9 mouse cellular contexts compared by ENCODE assay signal in the genomic region with DNA sequence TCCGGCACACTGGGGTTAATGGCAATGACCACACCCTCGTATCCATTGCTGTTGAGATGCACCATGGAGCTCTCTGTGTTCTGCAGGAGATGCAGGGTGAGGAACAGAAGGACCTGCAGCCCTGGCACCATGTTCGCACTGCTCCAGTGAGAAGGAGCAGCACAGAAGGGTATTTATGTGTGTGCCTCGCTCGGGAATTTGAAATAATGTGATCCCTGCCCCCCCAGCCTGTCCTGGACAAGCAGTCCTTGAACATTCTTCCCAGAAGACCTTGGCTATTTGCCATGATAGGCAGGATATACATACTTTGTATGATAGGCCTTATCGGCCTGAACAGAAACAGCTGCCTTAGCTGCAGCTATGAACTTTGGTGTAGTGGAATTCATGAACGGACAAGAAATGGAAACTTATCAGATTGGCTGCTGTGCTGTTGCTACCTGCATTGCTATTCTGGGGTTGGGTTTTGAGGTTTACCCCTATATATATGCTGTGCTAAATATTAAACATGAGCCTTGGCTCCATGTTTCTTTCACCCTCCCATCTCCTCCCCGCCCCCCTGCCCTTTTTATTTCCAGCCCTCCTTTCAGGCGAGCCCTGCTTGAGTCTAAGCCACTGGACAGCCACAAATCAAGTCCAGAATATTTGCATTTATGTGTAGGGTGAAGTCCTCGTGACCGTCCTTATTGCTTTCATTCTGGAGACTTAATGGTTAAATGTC. TPM values are rescaled to one million over a fixed set of nuclear protein-coding genes. Genes with fewer than 3 reads are reported as not detected.
DNase-seq lines count a peak whose midpoint lies in the region; ATAC-seq and TF ChIP-seq lines count a peak whose summit lies in the region.
"Had no signal": no experiment of that assay in that cellular context is flagged by ENCODE, and none has a peak within 500 bp of the region (broad histone marks: within the 10 kb centered on the region; RNA-seq: fewer than 3 reads in every experiment).

A gene (minus strand): TSS at position 386 of the 718 bp plus-strand sequence.

- 0 out of 2 replicates have a peak within 1 kb of the TSS, but pooled peaks have one; percentile 35 for H3K27ac ChIP-seq in liver, adult 2 months (replicated peaks; ENCODE audit: insufficient read depth, low read depth, low read length)
- H3K27ac ChIP-seq in embryonic fibroblast, embryonic 13.5 days (ENCODE audit: insufficient read depth, low read length): peak within 1 kb of the TSS; percentile 47
- no peak within 1 kb of the TSS for H3K27ac ChIP-seq in forebrain, embryonic 14.5 days (ENCODE audit: low read depth, low read length)

- no peak within 1 kb of the TSS for H3K4me2 ChIP-seq in forebrain, embryonic 14.5 days (ENCODE audit: low read length)

- H3K9ac ChIP-seq in liver, adult 2 months (ENCODE audit: low read depth, low read length): no peak within 1 kb of the TSS
- no peak within 1 kb of the TSS for H3K9ac ChIP-seq in forebrain, embryonic 14.5 days (ENCODE audit: low read length)

- H3K9me3 ChIP-seq in forebrain, embryonic 14.5 days (replicated peaks; ENCODE audit: control insufficient read depth, low read length): no peaks in the 10 kb centered on the region

- no peaks in the 10 kb centered on the region for H3K36me3 ChIP-seq in liver, adult 2 months (ENCODE audit: control insufficient read depth, insufficient read depth, low read length)
- no peaks in the 10 kb centered on the region for H3K36me3 ChIP-seq in forebrain, embryonic 14.5 days (ENCODE audit: control insufficient read depth, insufficient read depth, low read length)

- DNase-seq in liver, adult 2 months (ENCODE audit: extremely low read depth, low read depth, low spot score): peak; percentile 21
- no peak for DNase-seq in liver
- DNase-seq in kidney, postnatal 4 days: peak; percentile 40 to 60
- DNase-seq in spleen, postnatal 36 days (ENCODE audit: low spot score in 2 of 2): peak; percentile 32 to 56
- no peak for DNase-seq in right cerebral cortex, postnatal 10 days (ENCODE audit: low spot score in 2 of 2)
- DNase-seq in forebrain, embryonic 14.5 days (ENCODE audit: low spot score): no peak
- DNase-seq in left cerebral cortex, adult 11 months (ENCODE audit: low spot score): no peak
- DNase-seq: right cerebral cortex, adult 18-20 months had no signal

- 72% methylated on average over 11 of the region's 11 CpGs for WGBS in liver, adult 2 months
- 88% methylated on average over 9 of the region's 11 CpGs for WGBS in forebrain, embryonic 14.5 days

- no peaks in the 10 kb centered on the region for H3K79me2 ChIP-seq in liver, adult 2 months (ENCODE audit: control insufficient read depth, insufficient read depth, low read length)

- no peak for TF ChIP-seq CTCF in liver, adult 2 months (IDR thresholded peaks at IDR 0.05; ENCODE audit: low read depth, low read length)
- TF ChIP-seq CTCF in embryonic fibroblast, embryonic 13.5 days (IDR thresholded peaks at IDR 0.05; ENCODE audit: borderline replicate concordance, insufficient read depth, low read length): no peak

- H3K4me1 ChIP-seq in liver, adult 2 months (ENCODE audit: control insufficient read depth, insufficient read depth, low read length): no peaks in the 10 kb centered on the region
- peaks cover 3% of the 10 kb centered on the region; the same call in 1 of the 2 replicates for H3K4me1 ChIP-seq in embryonic fibroblast, embryonic 13.5 days (ENCODE audit: control insufficient read depth, insufficient read depth, low read length)
- no peaks in the 10 kb centered on the region for H3K4me1 ChIP-seq in forebrain, embryonic 14.5 days (ENCODE audit: control insufficient read depth, insufficient read depth, low read length)

- peak within 1 kb of the TSS; percentile 2; the same call in 1 of the 2 replicates for H3K4me3 ChIP-seq in liver, adult 2 months (ENCODE audit: insufficient read depth, low read depth, low read length)
- peak within 1 kb of the TSS; percentile 18; the same call in 1 of the 2 replicates for H3K4me3 ChIP-seq in embryonic fibroblast, embryonic 13.5 days (ENCODE audit: insufficient read depth, low read length)
- H3K4me3 ChIP-seq in forebrain, embryonic 14.5 days (ENCODE audit: low read depth, low read length): no peak within 1 kb of the TSS

- TF ChIP-seq POLR2A in liver, adult 2 months (IDR thresholded peaks at IDR 0.05; ENCODE audit: extremely low read depth, insufficient read depth, low read length): no peak
- 0 out of 2 replicates have a peak, but pooled peaks have one; percentile 15 for TF ChIP-seq POLR2A in embryonic fibroblast, embryonic 13.5 days (IDR thresholded peaks at IDR 0.05; ENCODE audit: low read depth, low read length)

- ATAC-seq in forebrain, embryonic 14.5 days: no peak

- H3K27me3 ChIP-seq in liver, adult 2 months (ENCODE audit: control insufficient read depth, insufficient read depth, low read length): no peaks in the 10 kb centered on the region
- no peaks in the 10 kb centered on the region for H3K27me3 ChIP-seq in forebrain, embryonic 14.5 days (replicated peaks; ENCODE audit: control insufficient read depth, insufficient read depth, low read length)

RNA-seq across cellular contexts. Expression of the gene that starts here (rescaled TPM):
- 5.0 and 6.2 TPM in 2 replicates for total RNA-seq in liver, adult 2 months (2014; rRNA removed)
- polyA plus RNA-seq in liver, adult 2 months (2012; rRNA removed): 1.8 and 2.6 TPM in 2 replicates
- 17.2 and 26.1 TPM in 2 replicates for polyA plus RNA-seq in embryonic fibroblast, embryonic 13.5 days (2011; ENCODE audit: insufficient read length, low read depth, missing spikeins)
- 0.38 and 0.47 TPM in 2 replicates for polyA plus RNA-seq in forebrain, embryonic 14.5 days (2014; fragmentation: Nextera tagmentation; extraction: Ambion mirVana)

Comparison
In these comparisons a context has a peak if more than half of its experiments do, and no peak if none do; other contexts are left out.
1. DNase-seq: peak in liver, adult 2 months (single experiment), kidney, postnatal 4 days (2 of 2) and spleen, postnatal 36 days (2 of 2); none in liver (single experiment), right cerebral cortex, postnatal 10 days (0 of 2), forebrain, embryonic 14.5 days (single experiment) and left cerebral cortex, adult 11 months (single experiment).